ENCODE assay signal across 15 mouse cellular contexts in genomic region chr8:61306501-61307112, GRCm38 (mm10).
DNase-seq lines count a peak whose midpoint lies in the region; ATAC-seq and TF ChIP-seq lines count a peak whose summit lies in the region.
"Had no signal": no experiment of that assay in that cellular context is flagged by ENCODE, and none has a peak within 500 bp of the region (broad histone marks: within the 10 kb centered on the region; RNA-seq: fewer than 3 reads in every experiment).

No protein-coding gene starts in this region.

- no peak overlapping the region for H3K4me3 ChIP-seq in forebrain, embryonic 16.5 days (replicated peaks; ENCODE audit: low read length)
- no peak overlapping the region for H3K4me3 ChIP-seq in forebrain, embryonic 14.5 days (ENCODE audit: low read depth, low read length)
- no peak overlapping the region for H3K4me3 ChIP-seq in cortical plate, adult 2 months (ENCODE audit: insufficient read depth, low read length)
- H3K4me3 ChIP-seq: hindbrain, embryonic 13.5 days; limb, embryonic 10.5 days; liver, embryonic 12.5 days; lung, embryonic 15.5 days; neural tube, embryonic 12.5 days had no signal

- no peak overlapping the region for H3K9ac ChIP-seq in forebrain, embryonic 16.5 days (replicated peaks; ENCODE audit: low read depth, low read length)
- H3K9ac ChIP-seq in forebrain, embryonic 14.5 days (ENCODE audit: low read length): no peak overlapping the region
- H3K9ac ChIP-seq: hindbrain, embryonic 13.5 days; liver, embryonic 12.5 days; lung, embryonic 15.5 days; neural tube, embryonic 12.5 days had no signal

- peak; percentile 11; the same call in 1 of the 2 replicates for ATAC-seq in forebrain, embryonic 16.5 days
- no peak for ATAC-seq in forebrain, embryonic 14.5 days
- ATAC-seq: liver, embryonic 12.5 days had no signal

- no peaks in the 10 kb centered on the region for H3K36me3 ChIP-seq in forebrain, embryonic 16.5 days (ENCODE audit: control insufficient read depth, insufficient read depth)
- no peaks in the 10 kb centered on the region for H3K36me3 ChIP-seq in forebrain, embryonic 14.5 days (ENCODE audit: control insufficient read depth, insufficient read depth, low read length)
- H3K36me3 ChIP-seq: hindbrain, embryonic 13.5 days; limb, embryonic 10.5 days; liver, embryonic 12.5 days; lung, embryonic 15.5 days; neural tube, embryonic 12.5 days had no signal

- no peak for TF ChIP-seq CTCF in cortical plate, adult 2 months (IDR thresholded peaks at IDR 0.05; ENCODE audit: extremely low read depth, insufficient read depth, low read length)

- intact Hi-C loops in left cerebral cortex, postnatal 36 days (cut with DNase I): loop anchor here (5.0 kb wide), 1 partner anchor 79 kb away; no protein-coding TSS in a partner anchor

- no peak overlapping the region for H3K4me2 ChIP-seq in forebrain, embryonic 16.5 days (ENCODE audit: low read length)
- no peak overlapping the region for H3K4me2 ChIP-seq in forebrain, embryonic 14.5 days (ENCODE audit: low read length)
- H3K4me2 ChIP-seq: hindbrain, embryonic 13.5 days; liver, embryonic 12.5 days; lung, embryonic 15.5 days; neural tube, embryonic 12.5 days had no signal

- no peak for DNase-seq in forebrain, embryonic 14.5 days (ENCODE audit: low spot score)
- peak; percentile 69 for DNase-seq in layer of hippocampus, adult 9-11 months
- no peak for DNase-seq in layer of hippocampus, postnatal 25 days (ENCODE audit: extremely low spot score in 1 of 2, low spot score in 1 of 2)
- peak; percentile 70 to 78 for DNase-seq in left cerebral cortex, postnatal 36 days (ENCODE audit: low spot score in 2 of 2)
- no peak for DNase-seq in thymus, postnatal 0 days (ENCODE audit: low spot score)
- no peak for DNase-seq in adrenal gland, postnatal 4 days (ENCODE audit: low spot score in 2 of 2)
- DNase-seq: adrenal gland, postnatal 25 days had no signal

- H3K9me3 ChIP-seq in forebrain, embryonic 16.5 days (ENCODE audit: control insufficient read depth, low read length): no peaks in the 10 kb centered on the region
- H3K9me3 ChIP-seq in forebrain, embryonic 14.5 days (replicated peaks; ENCODE audit: control insufficient read depth, low read length): no peaks in the 10 kb centered on the region
- H3K9me3 ChIP-seq: hindbrain, embryonic 13.5 days; limb, embryonic 10.5 days; liver, embryonic 12.5 days; lung, embryonic 15.5 days; neural tube, embryonic 12.5 days had no signal

- no peak overlapping the region for H3K27ac ChIP-seq in forebrain, embryonic 16.5 days (ENCODE audit: low read length)
- H3K27ac ChIP-seq in forebrain, embryonic 14.5 days (ENCODE audit: low read depth, low read length): no peak overlapping the region
- peak overlapping the region; percentile 47; the same call in 1 of the 2 replicates for H3K27ac ChIP-seq in cortical plate, adult 2 months (ENCODE audit: insufficient read depth, low read length)
- H3K27ac ChIP-seq: hindbrain, embryonic 13.5 days; kidney, postnatal 0 days; limb, embryonic 10.5 days; liver, embryonic 12.5 days; lung, embryonic 15.5 days; neural tube, embryonic 12.5 days had no signal

- no peak for TF ChIP-seq POLR2A in cortical plate, adult 2 months (IDR thresholded peaks at IDR 0.05; ENCODE audit: extremely low read depth, insufficient read depth, low read length)

- WGBS in forebrain, embryonic 16.5 days: 64% methylated on average over 4 of the region's 4 CpGs
- 73% methylated on average over 4 of the region's 4 CpGs for WGBS in forebrain, embryonic 14.5 days

- H3K4me1 ChIP-seq in forebrain, embryonic 16.5 days (replicated peaks; ENCODE audit: control insufficient read depth, insufficient read depth, low read length): peaks cover 30% of the 10 kb centered on the region
- peaks cover 36% of the 10 kb centered on the region for H3K4me1 ChIP-seq in forebrain, embryonic 14.5 days (ENCODE audit: control insufficient read depth, insufficient read depth, low read length)
- peaks cover 8% of the 10 kb centered on the region; the same call in 1 of the 2 replicates for H3K4me1 ChIP-seq in cortical plate, adult 2 months (ENCODE audit: control insufficient read depth, insufficient read depth, low read length)

- no peaks in the 10 kb centered on the region for H3K27me3 ChIP-seq in forebrain, embryonic 16.5 days (replicated peaks; ENCODE audit: control insufficient read depth, insufficient read depth, low read length)
- no peaks in the 10 kb centered on the region for H3K27me3 ChIP-seq in forebrain, embryonic 14.5 days (replicated peaks; ENCODE audit: control insufficient read depth, insufficient read depth, low read length)
- H3K27me3 ChIP-seq: hindbrain, embryonic 13.5 days; liver, embryonic 12.5 days; lung, embryonic 15.5 days; neural tube, embryonic 12.5 days had no signal

Comparison
In these comparisons a context has a peak if more than half of its experiments do, and no peak if none do; other contexts are left out.
1. DNase-seq: peak in layer of hippocampus, adult 9-11 months (single experiment) and left cerebral cortex, postnatal 36 days (2 of 2); none in forebrain, embryonic 14.5 days (single experiment), layer of hippocampus, postnatal 25 days (0 of 2), thymus, postnatal 0 days (single experiment) and adrenal gland, postnatal 4 days (0 of 2).